Mouse (Mus musculus) embryo, embryonic 11.5 days (tissue): ENCODE measurements at regions not wholly inside any gene's neighbourhood (a gene's known extent, or its start where the extent isn't known, plus 50 kb on each side); places are given as distances from the start of the nearest gene placed in this dataset.
A peak's percentile ranks its signal among the peaks of the same experiment; 100 is the strongest.

Source experiments
- DNase-seq: peaks from one replicate; pipeline ENCODE4 v3.0.0-alpha.2; 2012; ENCODE audit warnings: low read depth, low spot score

- no peak for DNase-seq
Observed at GRCm38 (mm10) chr14:46639116-46639826, 121.1 kb upstream of the Cdkn3 start.

- no peak for DNase-seq
Observed at GRCm38 (mm10) chr14:46638516-46638915, 121.8 kb upstream of the Cdkn3 start.

DNA sequence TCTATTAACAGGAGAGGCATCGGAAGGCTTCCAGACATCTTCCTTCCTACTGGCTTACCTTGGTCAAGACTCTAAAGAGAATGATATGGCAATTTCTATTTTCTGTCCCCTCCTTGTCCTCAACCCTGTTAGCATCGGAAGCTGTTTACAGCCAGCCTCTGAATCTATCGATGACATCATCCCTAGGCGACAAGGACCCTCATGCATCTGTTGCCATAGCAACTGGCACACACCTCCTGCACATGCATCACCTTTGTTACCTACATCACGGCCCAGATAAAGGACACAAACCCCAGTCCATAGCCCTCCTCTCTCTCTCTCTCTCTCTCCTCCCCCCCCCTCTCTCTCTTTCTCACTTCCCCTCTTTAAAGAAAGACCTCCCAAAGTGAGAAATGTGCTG lies 123.1 kb upstream of the Cdkn3 start:
- no peak for DNase-seq

DNA sequence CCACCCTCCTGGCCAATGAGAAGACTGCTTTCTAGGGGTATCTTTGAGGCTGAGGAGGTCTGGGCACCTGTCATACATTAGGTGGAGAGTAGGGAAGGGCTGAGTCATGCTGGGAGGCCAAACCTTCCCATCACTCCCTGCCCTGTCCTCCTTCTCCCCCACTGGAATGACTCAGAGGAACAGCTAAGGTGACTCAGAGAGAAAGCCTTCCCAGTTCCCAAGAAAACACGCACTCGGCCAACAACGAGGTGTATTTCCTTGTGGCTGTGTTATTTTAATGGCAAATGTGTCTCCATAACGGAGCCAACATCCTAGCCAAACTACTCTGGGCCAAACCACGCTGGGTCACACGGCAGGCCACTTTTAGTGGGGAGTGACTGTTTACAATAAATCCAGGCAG lies 124.0 kb upstream of the Cdkn3 start:
- no peak for DNase-seq

- DNase-seq, result no peak
Observed at GRCm38 (mm10) chr14:46635322-46635721, 125.0 kb upstream of the Cdkn3 start.

- DNase-seq, result no peak
Observed at GRCm38 (mm10) chr14:46634656-46635244, 125.6 kb upstream of the Cdkn3 start.

GRCm38 (mm10) chr14:46634251-46634650 lies 126.1 kb upstream of the Cdkn3 start:
- DNase-seq, result no peak

DNA sequence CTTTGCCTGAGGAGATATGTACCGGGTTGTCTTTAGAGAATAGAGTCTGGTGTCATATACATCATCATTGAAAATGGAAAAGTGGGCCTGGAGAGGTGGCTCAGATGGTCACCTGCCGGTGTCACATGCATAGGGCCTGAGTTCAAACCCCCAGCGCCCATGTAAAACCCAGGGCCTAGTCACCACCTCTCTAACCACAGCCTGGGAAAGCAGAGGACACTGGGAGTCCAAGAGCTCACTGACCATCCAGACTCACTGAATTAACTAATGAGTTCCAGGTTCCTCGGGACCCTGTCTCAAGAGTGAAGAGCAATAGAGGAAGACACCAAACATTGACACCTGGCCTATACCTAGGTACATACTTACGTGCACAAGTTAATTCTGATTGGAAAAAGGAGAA lies 132.7 kb upstream of the Cdkn3 start:
- DNase-seq, result no peak

DNA sequence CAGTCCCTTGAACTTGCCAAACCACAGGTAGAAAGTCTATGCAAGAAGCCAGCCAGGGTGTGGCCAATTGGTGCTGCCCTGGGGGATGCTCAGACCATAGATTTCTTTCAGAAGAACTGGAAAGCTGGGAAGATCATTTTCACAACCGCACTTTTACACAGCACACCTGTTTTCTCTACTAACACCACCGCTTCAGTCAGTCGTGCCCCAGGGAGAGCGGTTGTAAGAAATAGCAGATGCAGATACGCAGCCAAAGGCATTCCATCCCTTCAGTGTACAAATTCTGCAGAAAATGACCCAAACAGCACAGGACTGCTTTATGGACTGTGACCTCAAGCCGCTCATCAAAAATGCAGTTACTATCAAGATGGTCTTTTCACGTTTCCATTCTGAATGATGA lies 134.6 kb upstream of the Cdkn3 start:
- no peak for DNase-seq

DNA sequence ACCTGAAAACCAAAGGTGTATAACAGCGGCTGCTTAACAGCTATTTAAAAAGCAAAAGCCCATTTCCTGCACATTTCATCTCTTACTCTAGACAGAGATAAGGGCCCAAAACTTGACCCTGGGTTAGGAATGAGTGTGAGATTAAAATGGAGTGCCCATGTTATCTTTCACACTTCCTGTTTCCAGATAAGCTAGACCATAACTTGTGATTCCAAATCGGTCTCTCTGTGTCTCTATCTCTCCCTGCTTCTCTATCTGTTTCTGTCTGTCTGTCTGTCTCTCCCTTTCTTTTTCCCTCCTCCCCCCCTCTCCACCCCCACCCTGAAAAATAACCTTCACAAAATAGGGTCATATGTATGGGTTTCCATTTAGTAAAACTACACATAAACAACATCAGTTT lies 136.7 kb upstream of the Cdkn3 start:
- DNase-seq, result no peak

GRCm38 (mm10) chr14:46616030-46616429 lies 144.3 kb upstream of the Cdkn3 start:
- DNase-seq, result no peak

- no peak for DNase-seq
Observed at GRCm38 (mm10) chr14:46614936-46615335, 145.4 kb upstream of the Cdkn3 start.

DNA sequence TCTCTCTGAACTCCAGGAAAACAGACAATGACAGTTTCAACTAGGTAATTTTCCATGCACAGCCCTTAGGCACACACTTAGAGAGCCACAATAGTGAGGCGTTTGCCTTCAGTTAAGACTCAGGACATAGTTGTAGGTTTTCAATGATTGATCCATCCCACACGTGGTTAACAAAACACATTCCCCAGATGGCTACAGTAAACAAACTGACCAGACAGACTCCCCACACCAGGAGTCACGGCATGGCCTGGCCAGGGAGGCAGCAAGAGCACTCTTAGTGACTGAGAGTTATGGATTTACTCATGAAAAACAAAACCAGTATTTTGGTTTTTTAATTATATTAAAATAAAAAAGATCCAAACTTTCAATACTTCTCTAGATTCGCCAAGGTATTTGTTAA lies 146.6 kb upstream of the Cdkn3 start:
- DNase-seq, result no peak

GRCm38 (mm10) chr14:46613211-46613610 lies 147.1 kb upstream of the Cdkn3 start:
- DNase-seq, result no peak

- no peak for DNase-seq
Observed at GRCm38 (mm10) chr14:46612584-46612983, 147.8 kb upstream of the Cdkn3 start.

DNA sequence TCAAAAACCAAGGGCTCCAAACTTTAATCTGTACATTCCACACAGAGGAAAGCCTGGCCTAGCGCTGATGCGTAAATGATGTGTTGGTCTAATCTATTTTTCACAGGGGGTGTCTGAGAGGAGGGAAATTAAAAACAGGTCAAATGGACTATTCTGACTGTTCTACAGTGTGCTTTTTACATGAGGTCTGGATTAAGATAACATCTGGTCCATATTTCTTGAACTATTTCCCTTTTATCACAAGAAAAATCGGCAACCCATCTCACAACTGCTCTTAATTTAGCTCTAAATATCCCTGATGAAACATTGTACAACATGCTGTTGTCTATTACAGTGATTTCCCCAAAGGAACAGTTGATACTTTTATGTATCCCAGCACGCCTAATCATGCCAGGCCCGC lies 149.4 kb upstream of the Cdkn3 start:
- no peak for DNase-seq

DNA sequence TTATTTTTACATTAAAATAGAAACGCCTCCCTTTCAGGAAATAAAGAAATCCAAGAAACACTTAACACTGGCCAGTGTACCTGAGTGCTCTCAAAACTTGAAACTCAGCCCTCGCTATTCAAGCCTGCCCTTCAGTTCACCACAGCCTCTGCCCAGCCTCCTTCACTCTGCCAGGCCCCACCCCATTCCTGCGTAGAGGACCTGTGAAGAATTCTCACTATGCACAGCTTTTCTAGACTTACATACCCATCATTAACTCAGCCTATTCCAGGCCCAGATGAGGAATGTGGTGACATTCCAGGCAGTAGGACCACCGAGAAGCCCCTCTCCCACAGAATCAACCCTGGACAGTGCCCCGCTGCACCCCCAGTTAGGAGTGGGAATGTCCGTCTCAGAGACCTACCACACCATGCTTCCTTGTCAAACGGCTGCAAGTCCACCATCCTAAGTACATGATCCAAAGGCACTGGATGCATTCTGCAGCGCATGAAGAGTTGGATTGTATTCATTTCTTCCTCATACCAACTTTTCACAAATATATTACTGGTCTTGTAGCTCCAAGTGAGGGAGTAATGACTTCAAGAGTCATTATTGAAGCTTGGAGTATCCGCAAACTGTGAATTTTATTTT lies 150.0 kb upstream of the Cdkn3 start:
- DNase-seq, result no peak

- DNase-seq, result no peak
Observed at GRCm38 (mm10) chr14:46606694-46607093, 153.6 kb upstream of the Cdkn3 start.

- DNase-seq, result no peak
Observed at GRCm38 (mm10) chr14:46606037-46606436, 154.3 kb upstream of the Cdkn3 start.

GRCm38 (mm10) chr14:46604886-46605531 lies 155.3 kb upstream of the Cdkn3 start:
- DNase-seq, result peak; percentile 72

- DNase-seq, result no peak
Observed at GRCm38 (mm10) chr14:46604156-46604885, 156.0 kb upstream of the Cdkn3 start.
